Mouse (Mus musculus) spleen, adult 2 months (tissue): ENCODE data around the gene Apc2.

Experiments used
- CTCF ChIP-seq: fragments of 200-500 bp; IDR thresholded peaks from 2 replicates; pipeline ENCODE4 v1.5.1; 2011; ENCODE audit warnings: mild to moderate bottlenecking, inconsistent platforms; ENCODE audit not compliant: insufficient read depth, insufficient read length, insufficient replicate concordance; ENCODE audit errors: extremely low read depth
- POLR2A ChIP-seq: fragments of 200-500 bp; IDR thresholded peaks from 2 replicates; pipeline ENCODE4 v1.6.1; 2011; ENCODE audit warnings: low read depth, low read length, inconsistent platforms

- TF ChIP-seq CTCF (no peak), POLR2A (no peak)
Measured at GRCm38 (mm10) chr10:80288657-80289056, 7.1 kb upstream of the Apc2 start.
